Mouse (Mus musculus): ENCODE results near the gene Serpinb2. TPM values are rescaled to one million over a fixed set of nuclear protein-coding genes. Genes with fewer than 3 reads are reported as not detected.

Gene Serpinb2
- polyA plus RNA-seq, 1 experiment from 2014 or later = 0.60 TPM

DNA sequence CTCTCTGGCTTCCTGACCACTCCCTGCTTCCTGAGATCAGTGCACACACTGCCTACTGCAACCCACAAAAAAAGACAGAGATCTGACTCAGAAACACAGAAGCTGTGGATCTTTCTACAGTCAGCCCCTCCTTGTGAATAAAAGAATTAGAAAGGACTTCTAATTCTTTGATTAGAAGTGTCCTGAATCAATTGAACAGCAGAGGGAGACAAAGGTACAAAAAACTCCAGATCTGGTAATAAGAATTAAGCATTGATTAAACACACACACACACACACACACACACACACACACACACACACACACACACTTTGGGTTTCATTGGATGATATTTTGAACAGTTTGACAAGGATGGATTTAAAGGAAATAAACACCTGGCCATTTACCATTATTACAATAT, 54.4 kb downstream of the Serpinb2 start:
- Histone ChIP-seq H3K27ac (ENCODE audit: low read length) (no peak overlapping the region), H3K4me3 (ENCODE audit: low read depth, low read length) (no peak overlapping the region), H3K27me3 (replicated peaks; ENCODE audit: insufficient read depth, low read length) (no peaks in the 10 kb centered on the region), H3K4me1 (ENCODE audit: insufficient read depth, low read depth, low read length) (no peaks in the 10 kb centered on the region), H3K36me3 (ENCODE audit: insufficient read depth, low read length) (no peaks in the 10 kb centered on the region), H3K4me2 (replicated peaks; ENCODE audit: low read depth, low read length) (no peak overlapping the region), H3K9ac (replicated peaks; ENCODE audit: low read depth) (no peak overlapping the region), H3K9me3 (ENCODE audit: low read length) (no peaks in the 10 kb centered on the region)
- DNase-seq (ENCODE audit: low spot score) = peak; percentile 25
- TF ChIP-seq EP300 (IDR thresholded peaks at IDR 0.05) (no peak), CTCF (IDR thresholded peaks at IDR 0.05) (peak; percentile 45)
- no peak for ATAC-seq

DNA sequence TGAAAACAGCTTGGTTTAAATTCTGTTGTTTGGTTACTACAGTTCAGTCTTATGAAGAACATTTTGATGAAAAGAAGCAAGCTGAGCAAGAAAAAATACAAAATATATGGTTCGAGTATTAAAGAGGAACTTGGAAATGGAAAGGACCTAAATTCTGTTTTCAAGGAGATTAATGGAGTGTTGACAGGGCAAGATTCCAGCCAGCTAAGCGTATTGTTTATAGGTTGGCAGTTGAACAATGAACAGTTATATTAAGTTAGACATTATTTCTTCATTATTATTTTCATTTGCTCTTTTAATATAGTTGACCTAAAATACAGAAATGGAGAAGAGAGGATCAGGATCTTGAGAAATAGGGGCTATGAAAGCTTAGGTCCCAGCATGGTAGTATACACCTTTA, 64.9 kb downstream of the Serpinb2 start:
- H3K27ac ChIP-seq (ENCODE audit: low read length) = no peak overlapping the region
- H3K9ac ChIP-seq (replicated peaks; ENCODE audit: low read depth) = no peak overlapping the region
- no peak for DNase-seq (ENCODE audit: low spot score)
- no peak overlapping the region for H3K4me2 ChIP-seq (replicated peaks; ENCODE audit: low read depth, low read length)
- H3K27me3 ChIP-seq (replicated peaks; ENCODE audit: insufficient read depth, low read length) = no peaks in the 10 kb centered on the region
- no peaks in the 10 kb centered on the region for H3K4me1 ChIP-seq (ENCODE audit: insufficient read depth, low read depth, low read length)
- WGBS = 41% methylated on average over 2 of the region's 2 CpGs
- ATAC-seq = no peak
- TF ChIP-seq CTCF (IDR thresholded peaks at IDR 0.05) = no peak
- no peak for TF ChIP-seq EP300 (IDR thresholded peaks at IDR 0.05)
- H3K9me3 ChIP-seq (ENCODE audit: low read length) = no peaks in the 10 kb centered on the region
- no peaks in the 10 kb centered on the region for H3K36me3 ChIP-seq (ENCODE audit: insufficient read depth, low read length)
- no peak overlapping the region for H3K4me3 ChIP-seq (ENCODE audit: low read depth, low read length)

GRCm38 (mm10) chr1:107577514-107577913, 66.3 kb downstream of the Serpinb2 start:
- Histone ChIP-seq H3K9ac (replicated peaks; ENCODE audit: low read depth) (no peak overlapping the region), H3K4me2 (replicated peaks; ENCODE audit: low read depth, low read length) (no peak overlapping the region), H3K4me1 (ENCODE audit: insufficient read depth, low read depth, low read length) (no peaks in the 10 kb centered on the region), H3K9me3 (ENCODE audit: low read length) (no peaks in the 10 kb centered on the region), H3K36me3 (ENCODE audit: insufficient read depth, low read length) (no peaks in the 10 kb centered on the region), H3K27me3 (replicated peaks; ENCODE audit: insufficient read depth, low read length) (no peaks in the 10 kb centered on the region), H3K4me3 (ENCODE audit: low read depth, low read length) (no peak overlapping the region), H3K27ac (ENCODE audit: low read length) (no peak overlapping the region)
- no peak for ATAC-seq
- no peak for DNase-seq (ENCODE audit: low spot score)
- 56% methylated on average over 1 of the region's 1 CpGs for WGBS
- TF ChIP-seq CTCF (IDR thresholded peaks at IDR 0.05) = no peak
- no peak for TF ChIP-seq EP300 (IDR thresholded peaks at IDR 0.05)

DNA sequence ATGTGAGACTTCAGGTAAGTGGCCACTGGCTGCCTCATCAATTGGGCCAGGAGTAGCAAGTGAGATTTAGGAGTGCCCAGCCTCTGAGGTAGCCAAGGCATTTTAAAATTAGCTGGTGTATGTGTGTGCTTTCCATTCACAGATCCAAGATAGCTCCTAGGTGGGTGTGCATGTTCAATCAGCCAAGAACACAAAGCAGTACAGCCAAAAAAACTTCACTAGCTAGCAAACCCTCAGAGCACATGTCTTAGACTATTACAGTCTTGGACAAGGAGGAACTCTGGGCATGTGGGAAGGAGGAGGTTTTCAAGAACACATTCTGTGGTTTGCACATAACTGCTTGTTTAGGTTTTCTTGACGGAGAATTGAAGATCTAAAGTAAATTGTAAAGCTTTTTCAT, 70.0 kb downstream of the Serpinb2 start:
- TF ChIP-seq CTCF (IDR thresholded peaks at IDR 0.05) = no peak
- Histone ChIP-seq H3K27me3 (replicated peaks; ENCODE audit: insufficient read depth, low read length) (no peaks in the 10 kb centered on the region), H3K36me3 (ENCODE audit: insufficient read depth, low read length) (no peaks in the 10 kb centered on the region), H3K27ac (ENCODE audit: low read length) (no peak overlapping the region), H3K4me1 (ENCODE audit: insufficient read depth, low read depth, low read length) (no peaks in the 10 kb centered on the region), H3K9ac (replicated peaks; ENCODE audit: low read depth) (no peak overlapping the region), H3K4me3 (ENCODE audit: low read depth, low read length) (no peak overlapping the region), H3K4me2 (replicated peaks; ENCODE audit: low read depth, low read length) (no peak overlapping the region), H3K9me3 (ENCODE audit: low read length) (no peaks in the 10 kb centered on the region)
- no peak for ATAC-seq
- WGBS = 52% methylated on average over 1 of the region's 1 CpGs
- DNase-seq (ENCODE audit: low spot score) = no peak

- DNase-seq (ENCODE audit: low spot score) (no peak), ATAC-seq (no peak)
- Histone ChIP-seq H3K4me3 (ENCODE audit: low read depth, low read length) (no peak overlapping the region), H3K27ac (ENCODE audit: low read length) (no peak overlapping the region), H3K36me3 (ENCODE audit: insufficient read depth, low read length) (no peaks in the 10 kb centered on the region), H3K27me3 (replicated peaks; ENCODE audit: insufficient read depth, low read length) (no peaks in the 10 kb centered on the region), H3K4me2 (replicated peaks; ENCODE audit: low read depth, low read length) (no peak overlapping the region), H3K9me3 (ENCODE audit: low read length) (no peaks in the 10 kb centered on the region), H3K4me1 (ENCODE audit: insufficient read depth, low read depth, low read length) (no peaks in the 10 kb centered on the region), H3K9ac (replicated peaks; ENCODE audit: low read depth) (no peak overlapping the region)
- TF ChIP-seq CTCF (IDR thresholded peaks at IDR 0.05) (no peak), EP300 (IDR thresholded peaks at IDR 0.05) (no peak)
Measured at GRCm38 (mm10) chr1:107582900-107583299, 71.7 kb downstream of the Serpinb2 start.

GRCm38 (mm10) chr1:107583958-107584376, 72.7 kb downstream of the Serpinb2 start:
- Histone ChIP-seq H3K27me3 (replicated peaks; ENCODE audit: insufficient read depth, low read length) (no peaks in the 10 kb centered on the region), H3K4me3 (ENCODE audit: low read depth, low read length) (no peak overlapping the region), H3K36me3 (ENCODE audit: insufficient read depth, low read length) (no peaks in the 10 kb centered on the region), H3K9me3 (ENCODE audit: low read length) (no peaks in the 10 kb centered on the region), H3K9ac (replicated peaks; ENCODE audit: low read depth) (no peak overlapping the region), H3K4me2 (replicated peaks; ENCODE audit: low read depth, low read length) (no peak overlapping the region), H3K4me1 (ENCODE audit: insufficient read depth, low read depth, low read length) (no peaks in the 10 kb centered on the region), H3K27ac (ENCODE audit: low read length) (no peak overlapping the region)
- 23% methylated on average over 1 of the region's 1 CpGs for WGBS
- no peak for DNase-seq (ENCODE audit: low spot score)
- TF ChIP-seq EP300 (IDR thresholded peaks at IDR 0.05) = no peak
- TF ChIP-seq CTCF (IDR thresholded peaks at IDR 0.05) = no peak
- ATAC-seq = no peak

DNA sequence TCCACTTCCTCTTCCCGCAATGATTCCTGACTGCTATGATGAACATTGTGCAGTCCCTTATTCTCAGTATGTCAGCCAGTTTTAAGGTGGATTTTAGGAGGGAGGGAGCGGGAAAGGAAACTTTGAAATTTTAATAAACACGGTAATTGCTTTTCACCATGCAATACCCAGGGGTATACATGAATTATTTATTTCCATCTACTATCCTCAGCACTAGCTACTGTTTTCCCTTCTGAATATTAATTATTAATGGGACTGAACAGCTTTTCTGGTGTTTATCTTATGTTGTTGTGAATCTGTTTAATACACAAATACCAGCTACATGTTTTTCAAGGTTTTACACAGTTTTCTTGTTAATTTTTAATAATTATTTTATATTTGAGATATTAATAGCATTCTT, 73.7 kb downstream of the Serpinb2 start:
- TF ChIP-seq CTCF (IDR thresholded peaks at IDR 0.05) (no peak), EP300 (IDR thresholded peaks at IDR 0.05) (no peak)
- Histone ChIP-seq H3K4me2 (replicated peaks; ENCODE audit: low read depth, low read length) (no peak overlapping the region), H3K4me3 (ENCODE audit: low read depth, low read length) (no peak overlapping the region), H3K4me1 (ENCODE audit: insufficient read depth, low read depth, low read length) (no peaks in the 10 kb centered on the region), H3K36me3 (ENCODE audit: insufficient read depth, low read length) (no peaks in the 10 kb centered on the region), H3K27me3 (replicated peaks; ENCODE audit: insufficient read depth, low read length) (no peaks in the 10 kb centered on the region), H3K27ac (ENCODE audit: low read length) (no peak overlapping the region), H3K9ac (replicated peaks; ENCODE audit: low read depth) (no peak overlapping the region), H3K9me3 (ENCODE audit: low read length) (no peaks in the 10 kb centered on the region)
- 94% methylated on average over 3 of the region's 3 CpGs for WGBS
- DNase-seq (ENCODE audit: low spot score) (no peak), ATAC-seq (no peak)

Other genes starting within 250 kb of the Serpinb2 start
- not detected in 2 replicates for gene Serpinb3b, start 233.1 kb upstream of the Serpinb2 start, polyA plus RNA-seq (2015; fragmentation: Nextera tagmentation; extraction: Ambion mirVana)
- not detected in 2 replicates for gene Serpinb3c, start 233.1 kb upstream of the Serpinb2 start, polyA plus RNA-seq (2015; fragmentation: Nextera tagmentation; extraction: Ambion mirVana)
- gene Serpinb11, start 150.2 kb upstream of the Serpinb2 start, polyA plus RNA-seq (2015; fragmentation: Nextera tagmentation; extraction: Ambion mirVana) = 0.11 and 0.12 TPM in 2 replicates
- not detected in 2 replicates for gene Serpinb7, start 111.8 kb upstream of the Serpinb2 start, polyA plus RNA-seq (2015; fragmentation: Nextera tagmentation; extraction: Ambion mirVana)
- gene Serpinb8, start 78.6 kb downstream of the Serpinb2 start, polyA plus RNA-seq (2015; fragmentation: Nextera tagmentation; extraction: Ambion mirVana) = 6.2 and 6.3 TPM in 2 replicates